Mouse (Mus musculus) lung, adult 2 months (tissue): ENCODE results near the gene Mrtfa.

ENCODE experiments used
- CTCF ChIP-seq: fragments of 200-500 bp; IDR thresholded peaks from 2 replicates; pipeline ENCODE4 v1.5.1; 2011; ENCODE audit warnings: mild to moderate bottlenecking, low read length, control low read depth; ENCODE audit not compliant: insufficient read depth
- POLR2A ChIP-seq: fragments of 200-500 bp; IDR thresholded peaks from 2 replicates; pipeline ENCODE4 v1.6.1; 2011; ENCODE audit warnings: low read depth, mild to moderate bottlenecking, control low read depth, low read length, borderline replicate concordance; ENCODE audit errors: extremely low read depth

DNA sequence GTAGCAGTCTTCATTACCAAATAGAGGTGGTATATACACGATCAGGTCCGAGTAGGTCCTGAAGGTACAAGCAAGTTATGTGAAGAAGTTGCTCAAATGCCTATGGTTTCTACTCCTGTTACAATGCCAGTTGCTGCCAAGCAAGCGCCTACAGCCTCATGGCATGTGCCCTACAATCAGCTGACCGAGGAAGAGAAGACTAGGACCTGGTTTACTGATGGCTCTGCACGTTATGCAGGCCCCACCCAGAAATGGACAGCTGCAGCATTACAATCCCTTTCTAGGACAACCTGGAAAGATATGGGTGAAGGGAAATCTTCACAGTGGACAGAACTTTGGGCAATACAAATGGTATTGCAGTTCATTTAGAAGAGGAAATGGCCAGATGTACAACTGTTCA, 138.1 kb downstream of the Mrtfa start:
- TF ChIP-seq CTCF (no peak), POLR2A (no peak)
